Mouse (Mus musculus) MN1 (cell line): Measurements from ENCODE around the gene Ufl1.
"Not testable (repeated sequence)": the region's sequence is repeated elsewhere in the genome, so short reads cannot be mapped to it uniquely, and the experiment has no call there.

Experiments
- DNase-seq: peaks from one replicate; pipeline ENCODE4 v3.0.0-alpha.2; 2016; ENCODE audit warnings: low spot score

The Ufl1 gene

GRCm38 (mm10) chr4:25281671-25282038 is at the start of gene Ufl1:
Gene Ufl1 (minus strand): TSS chr4:25281821.
- DNase-seq = peak; percentile 92

- DNase-seq = no peak
Observed at GRCm38 (mm10) chr4:25325684-25326220, 44.1 kb upstream of the Ufl1 start.

GRCm38 (mm10) chr4:25322631-25323178 is 41.1 kb upstream of the Ufl1 start:
- DNase-seq = no peak

GRCm38 (mm10) chr4:25313767-25314166 is 32.1 kb upstream of the Ufl1 start:
- peak; percentile 3 for DNase-seq

GRCm38 (mm10) chr4:25285002-25285401 is 3.4 kb upstream of the Ufl1 start:
- not testable (repeated sequence) for DNase-seq

GRCm38 (mm10) chr4:25280938-25281670 is 517 bp downstream of the Ufl1 start:
- DNase-seq = no peak

- peak; percentile 3 for DNase-seq
Observed at GRCm38 (mm10) chr4:25272861-25273627, 8.6 kb downstream of the Ufl1 start.

- DNase-seq = peak; percentile 2
Observed at GRCm38 (mm10) chr4:25271926-25272325, 9.7 kb downstream of the Ufl1 start.

GRCm38 (mm10) chr4:25267144-25267543 is 14.5 kb downstream of the Ufl1 start:
- no peak for DNase-seq

GRCm38 (mm10) chr4:25257822-25258398 is 23.7 kb downstream of the Ufl1 start:
- DNase-seq = no peak

GRCm38 (mm10) chr4:25242776-25243175 is 38.8 kb downstream of the Ufl1 start, which contains the start of gene Fhl5:
Gene Fhl5 (minus strand): TSS chr4:25242876.
- DNase-seq = no peak

GRCm38 (mm10) chr4:25235663-25236062 is 46.0 kb downstream of the Ufl1 start:
- not testable (repeated sequence) for DNase-seq

- not testable (repeated sequence) for DNase-seq
Observed at GRCm38 (mm10) chr4:25233767-25234166, 47.9 kb downstream of the Ufl1 start.

GRCm38 (mm10) chr4:25232546-25232945 is 49.1 kb downstream of the Ufl1 start:
- DNase-seq = no peak

GRCm38 (mm10) chr4:25227527-25227926 is 54.1 kb downstream of the Ufl1 start:
- no peak for DNase-seq

- DNase-seq = no peak
Observed at GRCm38 (mm10) chr4:25221927-25222326, 59.7 kb downstream of the Ufl1 start.

- no peak for DNase-seq
Observed at GRCm38 (mm10) chr4:25213451-25213850, 68.2 kb downstream of the Ufl1 start.

- DNase-seq = no peak
Observed at GRCm38 (mm10) chr4:25206166-25206565, 75.5 kb downstream of the Ufl1 start.
